Mouse (Mus musculus) megakaryocyte, adult 5-6 weeks (primary cell): ENCODE measurements around the gene 2900026A02Rik. TPM values are rescaled to one million over a fixed set of nuclear protein-coding genes. Genes with fewer than 3 reads are reported as not detected.

ENCODE experiments used
- ATAC-seq: 2 replicates; pipeline ENCODE4 v1.8.0; 2016; ENCODE audit warnings: mild to moderate bottlenecking, inconsistent platforms; ENCODE audit not compliant: poor library complexity, severe bottlenecking
- total RNA-seq, 2 experiments: library from RNA; stranded (forward) in 1 of 2; stranded (reverse) in 1 of 2; fragments of 153-499, 151-499 nt in 1 of 2; fragments of 221-1000, 200-1000 nt in 1 of 2; gene quantifications; 2 replicates each; pipeline versions ENCODE4 v1.2.3 to v1.2.4; 2015 to 2017

Gene 2900026A02Rik
- total RNA-seq, 2 experiments from 2014 or later, result 0.11 to 0.29 TPM

- no peak for ATAC-seq
Measured at GRCm38 (mm10) chr5:113102455-113102854, 118.6 kb downstream of the 2900026A02Rik start.

GRCm38 (mm10) chr5:113101457-113101856, 119.6 kb downstream of the 2900026A02Rik start:
- no peak for ATAC-seq

GRCm38 (mm10) chr5:113100422-113100821, 120.6 kb downstream of the 2900026A02Rik start:
- ATAC-seq, result no peak

- peak; percentile 91 for ATAC-seq
Measured at GRCm38 (mm10) chr5:113099546-113099945, 121.5 kb downstream of the 2900026A02Rik start.

GRCm38 (mm10) chr5:113097551-113097950, 123.5 kb downstream of the 2900026A02Rik start:
- no peak for ATAC-seq

GRCm38 (mm10) chr5:113095456-113095855, 125.6 kb downstream of the 2900026A02Rik start:
- no peak for ATAC-seq

GRCm38 (mm10) chr5:113092406-113092805, 128.6 kb downstream of the 2900026A02Rik start:
- ATAC-seq, result no peak

GRCm38 (mm10) chr5:113091162-113091561, 129.9 kb downstream of the 2900026A02Rik start:
- ATAC-seq, result peak; percentile 63

GRCm38 (mm10) chr5:113090750-113091149, 130.3 kb downstream of the 2900026A02Rik start:
- ATAC-seq, result 0 out of 2 replicates have a peak, but pooled peaks have one; percentile 15

- no peak for ATAC-seq
Measured at GRCm38 (mm10) chr5:113090077-113090690, 130.9 kb downstream of the 2900026A02Rik start.

- ATAC-seq, result no peak
Measured at GRCm38 (mm10) chr5:113087465-113087864, 133.6 kb downstream of the 2900026A02Rik start.

GRCm38 (mm10) chr5:113086990-113087389, 134.0 kb downstream of the 2900026A02Rik start:
- ATAC-seq, result no peak

GRCm38 (mm10) chr5:113086439-113086838, 134.6 kb downstream of the 2900026A02Rik start:
- ATAC-seq, result no peak

- no peak for ATAC-seq
Measured at GRCm38 (mm10) chr5:113085931-113086330, 135.1 kb downstream of the 2900026A02Rik start.

GRCm38 (mm10) chr5:113084309-113084708, 136.7 kb downstream of the 2900026A02Rik start:
- no peak for ATAC-seq

- no peak for ATAC-seq
Measured at GRCm38 (mm10) chr5:113082356-113083168, 138.5 kb downstream of the 2900026A02Rik start.

- no peak for ATAC-seq
Measured at GRCm38 (mm10) chr5:113081439-113081838, 139.6 kb downstream of the 2900026A02Rik start, which contains the start of gene Crybb3. Gene Crybb3 (minus strand): TSS chr5:113081584.

- no peak for ATAC-seq
Measured at GRCm38 (mm10) chr5:113081020-113081419, 140.0 kb downstream of the 2900026A02Rik start.

- 0 out of 2 replicates have a peak, but pooled peaks have one; percentile 30 for ATAC-seq
Measured at GRCm38 (mm10) chr5:113079783-113080182, 141.3 kb downstream of the 2900026A02Rik start.

GRCm38 (mm10) chr5:113078686-113079085, 142.3 kb downstream of the 2900026A02Rik start:
- ATAC-seq, result no peak

GRCm38 (mm10) chr5:113070017-113070416, 151.0 kb downstream of the 2900026A02Rik start, which contains the start of gene Crybb2:
Gene Crybb2 (minus strand): TSS chr5:113070117.
- ATAC-seq, result no peak

- peak; percentile 92 for ATAC-seq
Measured at GRCm38 (mm10) chr5:113054308-113054707, 166.7 kb downstream of the 2900026A02Rik start.
